Mouse (Mus musculus): ENCODE measurements around the gene Hlcs. TPM values are rescaled to one million over a fixed set of nuclear protein-coding genes. Genes with fewer than 3 reads are reported as not detected.

The Hlcs gene
- polyA plus RNA-seq, 1 experiment from 2014 or later = 8.4 TPM

GRCm38 (mm10) chr16:94317752-94318151 is 4.4 kb upstream of the Hlcs start:
- DNase-seq (ENCODE audit: low spot score) (no peak), ATAC-seq (ENCODE audit: insufficient number of reproducible peaks, low FRiP score, low TSS enrichment, low read depth) (no peak)

GRCm38 (mm10) chr16:94315215-94315614 is 1.8 kb upstream of the Hlcs start:
- 0 out of 2 replicates have a peak, but pooled peaks cover 3% of the 10 kb centered on the region for H3K4me1 ChIP-seq (ENCODE audit: control insufficient read depth, insufficient read depth, low read length)
- H3K27me3 ChIP-seq (ENCODE audit: control insufficient read depth, insufficient read depth, low read length) = no peaks in the 10 kb centered on the region
- H3K4me3 ChIP-seq (ENCODE audit: low read depth, low read length) = no peak overlapping the region
- H3K4me2 ChIP-seq (ENCODE audit: low read depth, severe bottlenecking) = no peak overlapping the region
- no peak overlapping the region for H3K27ac ChIP-seq (replicated peaks; ENCODE audit: low read depth, low read length)
- no peaks in the 10 kb centered on the region for H3K9me3 ChIP-seq (ENCODE audit: control insufficient read depth, low read length)
- H3K9ac ChIP-seq (ENCODE audit: low read length) = no peak overlapping the region
- 41% methylated on average over 1 of the region's 1 CpGs for WGBS
- no peak for DNase-seq (ENCODE audit: low spot score)
- no peak for ATAC-seq (ENCODE audit: insufficient number of reproducible peaks, low FRiP score, low TSS enrichment, low read depth)
- no peaks in the 10 kb centered on the region for H3K36me3 ChIP-seq (ENCODE audit: control insufficient read depth, insufficient read depth, low read length)

More at GRCm38 (mm10) chr16:94317752-94318151, 4.4 kb upstream of the Hlcs start:
- 0 out of 2 replicates have a peak, but pooled peaks cover 3% of the 10 kb centered on the region for H3K4me1 ChIP-seq (ENCODE audit: control insufficient read depth, insufficient read depth, low read length)
- no peak overlapping the region for H3K4me3 ChIP-seq (ENCODE audit: low read depth, low read length)
- H3K36me3 ChIP-seq (ENCODE audit: control insufficient read depth, insufficient read depth, low read length) = no peaks in the 10 kb centered on the region
- no peaks in the 10 kb centered on the region for H3K9me3 ChIP-seq (ENCODE audit: control insufficient read depth, low read length)
- no peaks in the 10 kb centered on the region for H3K27me3 ChIP-seq (ENCODE audit: control insufficient read depth, insufficient read depth, low read length)
- H3K27ac ChIP-seq (replicated peaks; ENCODE audit: low read depth, low read length) = no peak overlapping the region
- WGBS = 78% methylated on average over 5 of the region's 5 CpGs
- H3K4me2 ChIP-seq (ENCODE audit: low read depth, severe bottlenecking) = no peak overlapping the region
- H3K9ac ChIP-seq (ENCODE audit: low read length) = no peak overlapping the region

- 89% methylated on average over 5 of the region's 5 CpGs for WGBS
Measured at GRCm38 (mm10) chr16:94314626-94315025, 1.3 kb upstream of the Hlcs start.

DNA sequence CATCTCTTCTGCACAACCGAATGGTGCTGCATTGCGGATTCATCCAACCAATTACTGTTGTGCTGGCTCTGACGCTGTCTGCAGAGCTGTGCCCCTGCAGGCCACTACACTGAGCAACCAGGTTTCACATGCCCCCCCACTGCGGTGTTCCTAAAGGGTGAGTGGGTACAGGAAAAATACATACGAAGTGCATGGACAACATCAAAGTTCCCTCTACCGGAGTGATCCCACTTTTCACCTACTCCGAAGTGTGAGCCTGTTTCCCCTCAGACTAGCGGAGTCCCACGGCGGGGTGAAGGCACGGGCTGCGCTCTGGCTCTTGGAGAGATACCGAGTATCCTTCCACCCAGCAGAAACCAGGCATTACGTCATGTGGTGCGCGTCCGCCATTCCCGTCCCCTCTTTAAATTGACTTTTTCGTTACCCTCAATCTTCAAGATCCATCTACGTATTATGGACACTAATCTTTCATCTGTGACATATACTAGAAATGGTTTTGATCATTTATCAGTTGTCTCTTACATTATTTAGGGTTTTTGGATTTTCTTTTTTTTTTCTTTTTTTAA is 625 bp downstream of the Hlcs start:
- H3K4me3 ChIP-seq (ENCODE audit: low read depth, low read length) = peak overlapping the region; percentile 56
- peak overlapping the region; percentile 94 for H3K9ac ChIP-seq (ENCODE audit: low read length)
- peak; percentile 87 for DNase-seq (ENCODE audit: low spot score)
- peak; percentile 73 for ATAC-seq (ENCODE audit: insufficient number of reproducible peaks, low FRiP score, low TSS enrichment, low read depth)
- H3K4me1 ChIP-seq (ENCODE audit: control insufficient read depth, insufficient read depth, low read length) = peaks cover 8% of the 10 kb centered on the region; the same call in 1 of the 2 replicates
- H3K27me3 ChIP-seq (ENCODE audit: control insufficient read depth, insufficient read depth, low read length) = no peaks in the 10 kb centered on the region
- H3K9me3 ChIP-seq (ENCODE audit: control insufficient read depth, low read length) = no peaks in the 10 kb centered on the region
- H3K4me2 ChIP-seq (ENCODE audit: low read depth, severe bottlenecking) = peak overlapping the region; percentile 80
- 0% methylated on average over 20 of the region's 20 CpGs for WGBS
- no peaks in the 10 kb centered on the region for H3K36me3 ChIP-seq (ENCODE audit: control insufficient read depth, insufficient read depth, low read length)
- peak overlapping the region; percentile 96 for H3K27ac ChIP-seq (replicated peaks; ENCODE audit: low read depth, low read length)

More at GRCm38 (mm10) chr16:94314626-94315025, 1.3 kb upstream of the Hlcs start:
- no peaks in the 10 kb centered on the region for H3K27me3 ChIP-seq (ENCODE audit: control insufficient read depth, insufficient read depth, low read length)
- H3K9me3 ChIP-seq (ENCODE audit: control insufficient read depth, low read length) = no peaks in the 10 kb centered on the region
- H3K27ac ChIP-seq (replicated peaks; ENCODE audit: low read depth, low read length) = no peak overlapping the region
- H3K4me1 ChIP-seq (ENCODE audit: control insufficient read depth, insufficient read depth, low read length) = 0 out of 2 replicates have a peak, but pooled peaks cover 3% of the 10 kb centered on the region
- no peaks in the 10 kb centered on the region for H3K36me3 ChIP-seq (ENCODE audit: control insufficient read depth, insufficient read depth, low read length)
- no peak overlapping the region for H3K4me3 ChIP-seq (ENCODE audit: low read depth, low read length)
- no peak overlapping the region for H3K9ac ChIP-seq (ENCODE audit: low read length)
- DNase-seq (ENCODE audit: low spot score) (no peak), ATAC-seq (ENCODE audit: insufficient number of reproducible peaks, low FRiP score, low TSS enrichment, low read depth) (no peak)
- H3K4me2 ChIP-seq (ENCODE audit: low read depth, severe bottlenecking) = no peak overlapping the region

DNA sequence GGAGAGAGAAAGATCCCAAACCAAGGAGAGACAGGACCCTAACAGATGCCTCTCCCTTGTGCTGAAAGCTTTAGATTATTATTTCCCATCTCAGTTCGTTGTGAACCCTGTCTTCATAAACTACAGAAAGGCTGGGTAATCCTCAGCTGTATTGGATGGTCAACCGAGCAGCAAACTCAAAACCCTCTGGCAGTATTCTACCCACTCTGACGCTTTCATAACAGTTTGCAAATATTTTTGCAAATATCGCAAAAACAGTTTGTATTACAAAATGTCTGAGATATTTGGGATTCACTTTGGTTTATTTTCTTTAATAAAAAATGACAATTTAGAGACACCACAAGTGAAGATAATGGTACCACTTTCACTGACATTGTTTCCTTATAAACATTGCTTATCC is 1.4 kb downstream of the Hlcs start:
- Histone ChIP-seq H3K27ac (replicated peaks; ENCODE audit: low read depth, low read length) (no peak overlapping the region), H3K4me2 (ENCODE audit: low read depth, severe bottlenecking) (no peak overlapping the region), H3K9me3 (ENCODE audit: control insufficient read depth, low read length) (no peaks in the 10 kb centered on the region), H3K27me3 (ENCODE audit: control insufficient read depth, insufficient read depth, low read length) (no peaks in the 10 kb centered on the region), H3K36me3 (ENCODE audit: control insufficient read depth, insufficient read depth, low read length) (no peaks in the 10 kb centered on the region), H3K9ac (ENCODE audit: low read length) (no peak overlapping the region), H3K4me3 (ENCODE audit: low read depth, low read length) (no peak overlapping the region), H3K4me1 (ENCODE audit: control insufficient read depth, insufficient read depth, low read length) (peaks cover 11% of the 10 kb centered on the region; the same call in 1 of the 2 replicates)
- DNase-seq (ENCODE audit: low spot score) = no peak
- ATAC-seq (ENCODE audit: insufficient number of reproducible peaks, low FRiP score, low TSS enrichment, low read depth) = no peak
- 81% methylated on average over 4 of the region's 4 CpGs for WGBS

DNA sequence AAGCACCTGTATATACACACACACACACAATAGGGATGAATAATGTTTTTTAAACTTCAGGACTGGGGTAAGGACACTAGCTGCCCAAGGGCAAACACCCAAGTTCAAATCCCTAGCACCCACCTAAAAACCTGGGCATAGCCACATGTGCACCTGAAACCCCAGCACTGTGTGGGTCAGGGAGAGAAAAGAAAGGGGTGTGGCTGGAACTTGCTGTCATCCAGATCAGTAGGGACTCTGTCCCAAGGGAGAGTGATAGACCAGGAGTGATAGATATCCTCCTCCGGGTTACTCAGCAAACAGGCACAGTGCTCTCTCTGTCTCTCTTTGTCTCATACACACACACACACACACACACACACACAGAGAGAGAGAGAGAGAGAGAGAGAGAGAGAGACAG is 2.0 kb downstream of the Hlcs start:
- H3K9ac ChIP-seq (ENCODE audit: low read length) = no peak overlapping the region
- WGBS = 82% methylated on average over 1 of the region's 1 CpGs
- no peaks in the 10 kb centered on the region for H3K36me3 ChIP-seq (ENCODE audit: control insufficient read depth, insufficient read depth, low read length)
- DNase-seq (ENCODE audit: low spot score) (no peak), ATAC-seq (ENCODE audit: insufficient number of reproducible peaks, low FRiP score, low TSS enrichment, low read depth) (no peak)
- H3K27ac ChIP-seq (replicated peaks; ENCODE audit: low read depth, low read length) = no peak overlapping the region
- no peaks in the 10 kb centered on the region for H3K27me3 ChIP-seq (ENCODE audit: control insufficient read depth, insufficient read depth, low read length)
- no peaks in the 10 kb centered on the region for H3K9me3 ChIP-seq (ENCODE audit: control insufficient read depth, low read length)
- no peak overlapping the region for H3K4me3 ChIP-seq (ENCODE audit: low read depth, low read length)
- peaks cover 11% of the 10 kb centered on the region; the same call in 1 of the 2 replicates for H3K4me1 ChIP-seq (ENCODE audit: control insufficient read depth, insufficient read depth, low read length)
- H3K4me2 ChIP-seq (ENCODE audit: low read depth, severe bottlenecking) = no peak overlapping the region

DNA sequence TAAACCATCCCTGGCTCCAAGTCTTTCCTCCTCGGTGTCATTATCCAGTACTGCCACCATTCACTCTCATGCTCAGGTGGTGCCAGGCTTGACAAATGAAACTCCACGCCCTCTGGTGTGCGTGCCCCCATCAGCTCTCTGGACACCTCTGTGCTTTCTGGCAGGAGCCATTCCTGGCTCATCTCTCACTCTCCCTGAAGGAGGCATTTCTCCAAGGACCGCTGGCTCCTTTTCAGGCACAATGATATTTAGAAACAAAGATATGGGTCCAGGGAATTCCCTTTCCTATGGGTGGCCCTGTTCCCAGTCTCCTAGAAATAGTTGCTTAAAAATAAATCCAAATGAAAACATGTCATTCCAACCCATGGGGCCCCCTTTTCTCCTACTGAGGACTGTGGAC is 4.3 kb downstream of the Hlcs start:
- Histone ChIP-seq H3K9ac (ENCODE audit: low read length) (no peak overlapping the region), H3K36me3 (ENCODE audit: control insufficient read depth, insufficient read depth, low read length) (no peaks in the 10 kb centered on the region), H3K27ac (replicated peaks; ENCODE audit: low read depth, low read length) (no peak overlapping the region), H3K27me3 (ENCODE audit: control insufficient read depth, insufficient read depth, low read length) (no peaks in the 10 kb centered on the region), H3K9me3 (ENCODE audit: control insufficient read depth, low read length) (no peaks in the 10 kb centered on the region), H3K4me1 (ENCODE audit: control insufficient read depth, insufficient read depth, low read length) (peaks cover 11% of the 10 kb centered on the region; the same call in 1 of the 2 replicates), H3K4me3 (ENCODE audit: low read depth, low read length) (no peak overlapping the region), H3K4me2 (ENCODE audit: low read depth, severe bottlenecking) (no peak overlapping the region)
- 92% methylated on average over 4 of the region's 4 CpGs for WGBS
- DNase-seq (ENCODE audit: low spot score) = no peak
- ATAC-seq (ENCODE audit: insufficient number of reproducible peaks, low FRiP score, low TSS enrichment, low read depth) = no peak

- Histone ChIP-seq H3K27ac (replicated peaks; ENCODE audit: low read depth, low read length) (no peak overlapping the region), H3K9ac (ENCODE audit: low read length) (no peak overlapping the region), H3K36me3 (ENCODE audit: control insufficient read depth, insufficient read depth, low read length) (no peaks in the 10 kb centered on the region), H3K4me1 (ENCODE audit: control insufficient read depth, insufficient read depth, low read length) (peaks cover 12% of the 10 kb centered on the region), H3K4me2 (ENCODE audit: low read depth, severe bottlenecking) (no peak overlapping the region), H3K9me3 (ENCODE audit: control insufficient read depth, low read length) (no peaks in the 10 kb centered on the region), H3K4me3 (ENCODE audit: low read depth, low read length) (no peak overlapping the region), H3K27me3 (ENCODE audit: control insufficient read depth, insufficient read depth, low read length) (no peaks in the 10 kb centered on the region)
- ATAC-seq (ENCODE audit: insufficient number of reproducible peaks, low FRiP score, low TSS enrichment, low read depth) (no peak), DNase-seq (ENCODE audit: low spot score) (peak; percentile 71)
- 31% methylated on average over 6 of the region's 6 CpGs for WGBS
Measured at GRCm38 (mm10) chr16:94307942-94308341, 5.4 kb downstream of the Hlcs start.

DNA sequence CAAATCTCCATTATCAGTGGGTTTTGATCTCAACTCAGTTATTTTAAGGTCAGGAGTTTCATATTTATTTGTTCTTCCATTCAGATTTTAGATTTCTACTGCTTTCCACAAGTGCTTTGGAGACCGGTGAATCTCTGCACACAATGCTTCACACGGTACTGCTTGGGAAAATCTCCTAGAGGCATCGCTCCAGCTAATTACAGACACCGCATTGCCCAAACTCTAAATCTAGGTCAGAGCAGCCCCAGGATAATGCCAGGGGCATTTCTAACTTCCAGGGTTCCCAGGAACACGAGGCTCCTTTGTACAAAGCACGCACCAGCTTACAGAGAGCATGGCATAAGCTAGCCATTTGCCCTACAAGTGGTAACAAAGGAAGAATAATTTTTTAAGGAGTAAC is 5.8 kb downstream of the Hlcs start:
- no peak overlapping the region for H3K4me2 ChIP-seq (ENCODE audit: low read depth, severe bottlenecking)
- DNase-seq (ENCODE audit: low spot score) = no peak

More for the DNA sequence above, 5.8 kb downstream of the Hlcs start:
- H3K27me3 ChIP-seq (ENCODE audit: control insufficient read depth, insufficient read depth, low read length) = no peaks in the 10 kb centered on the region
- no peaks in the 10 kb centered on the region for H3K36me3 ChIP-seq (ENCODE audit: control insufficient read depth, insufficient read depth, low read length)
- 54% methylated on average over 6 of the region's 6 CpGs for WGBS
- no peaks in the 10 kb centered on the region for H3K9me3 ChIP-seq (ENCODE audit: control insufficient read depth, low read length)
- H3K27ac ChIP-seq (replicated peaks; ENCODE audit: low read depth, low read length) = no peak overlapping the region
- peaks cover 16% of the 10 kb centered on the region for H3K4me1 ChIP-seq (ENCODE audit: control insufficient read depth, insufficient read depth, low read length)
- no peak overlapping the region for H3K9ac ChIP-seq (ENCODE audit: low read length)
- no peak overlapping the region for H3K4me3 ChIP-seq (ENCODE audit: low read depth, low read length)
- no peak for ATAC-seq (ENCODE audit: insufficient number of reproducible peaks, low FRiP score, low TSS enrichment, low read depth)
